Mouse (Mus musculus): ENCODE results near the gene Olfr124.

The Olfr124 gene

GRCm38 (mm10) chr17:37799588-37799987 lies at the start of gene Olfr124:
Olfr124 (plus strand) TSS chr17:37799888.
- no peak for DNase-seq (ENCODE audit: extremely low spot score, low spot score)

DNA sequence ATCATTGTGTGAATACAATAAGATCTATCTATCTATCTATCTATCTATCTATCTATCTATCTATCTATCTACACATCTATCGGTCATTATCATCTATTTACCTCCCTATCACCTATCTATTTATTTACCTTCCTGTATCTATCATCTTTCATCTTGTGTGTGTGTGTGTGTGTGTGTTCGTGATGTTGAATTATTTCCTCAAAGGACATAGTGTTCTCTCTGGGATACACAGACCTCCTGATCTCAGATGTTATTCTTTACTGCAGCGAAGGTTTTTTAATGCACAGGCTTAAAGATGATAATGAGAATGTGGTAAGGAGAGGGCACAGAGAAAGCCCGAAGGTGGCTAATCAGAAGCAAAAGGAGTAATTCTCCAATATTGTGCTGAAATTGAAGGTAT lies 31.4 kb upstream of the Olfr124 start, which contains the start of gene Olfr122:
Olfr122 (plus strand) TSS at position 301 of the 400 bp plus-strand sequence.
- no peak for DNase-seq (ENCODE audit: extremely low spot score, low spot score)

GRCm38 (mm10) chr17:37793229-37793628 lies 6.5 kb upstream of the Olfr124 start, which contains the start of gene Olfr123:
Olfr123 (plus strand) TSS chr17:37793529.
- no peak for DNase-seq (ENCODE audit: extremely low spot score, low spot score)

GRCm38 (mm10) chr17:37832649-37833048 lies 33.0 kb downstream of the Olfr124 start, which contains the start of gene Olfr125:
Olfr125 (plus strand) TSS chr17:37832949.
- no peak for DNase-seq (ENCODE audit: extremely low spot score, low spot score)

DNA sequence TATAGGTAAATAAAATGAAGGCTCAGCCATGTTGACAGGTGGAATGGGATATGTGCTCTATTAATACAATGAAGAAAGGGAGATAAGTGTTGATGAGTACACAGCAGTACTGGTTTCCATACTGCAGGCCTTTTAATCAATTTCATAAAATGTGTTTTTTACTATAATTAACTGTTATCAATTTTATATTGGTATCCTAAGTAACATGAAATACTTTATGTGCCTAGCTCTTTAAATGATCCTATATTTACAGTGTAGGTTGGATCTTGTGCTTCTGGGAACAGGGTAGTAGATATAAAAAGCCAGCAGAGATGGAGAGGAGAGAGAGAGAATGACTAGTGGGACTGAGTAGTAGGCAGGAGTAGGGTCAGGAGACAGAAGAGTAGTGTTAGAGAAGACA lies 47.5 kb downstream of the Olfr124 start, which contains the start of gene Olfr126:
Olfr126 (plus strand) TSS at position 301 of the 400 bp plus-strand sequence.
- DNase-seq (ENCODE audit: extremely low spot score, low spot score) = no peak
